Mouse (Mus musculus) adrenal gland, adult 2 months (tissue): Measurements from ENCODE around the gene Zfp616. TPM values are rescaled to one million over a fixed set of nuclear protein-coding genes. Genes with fewer than 3 reads are reported as not detected.

Source experiments
- DNase-seq: peaks from one replicate; pipeline ENCODE4 v3.0.0; 2021
- long read RNA-seq: library from polyadenylated mRNA; stranded (forward); transcript quantifications from one replicate; pipeline ENCODE4 v2.0.0, GENCODE M21; 2021
- polyA plus RNA-seq: library from polyadenylated mRNA; depleted of rRNA; stranded (reverse); fragments of >200 nt; gene quantifications from 2 replicates; pipeline ENCODE4 v1.2.3, GENCODE M21; 2012; rRNA removed
- total RNA-seq, 2 experiments: library from RNA; stranded (reverse); gene quantifications; 2 replicates each; pipeline ENCODE4 v1.2.3; 2021

The Zfp616 gene
- not detected for total RNA-seq
- not detected in 2 replicates for polyA plus RNA-seq
- long read RNA-seq: 0 reads

DNA sequence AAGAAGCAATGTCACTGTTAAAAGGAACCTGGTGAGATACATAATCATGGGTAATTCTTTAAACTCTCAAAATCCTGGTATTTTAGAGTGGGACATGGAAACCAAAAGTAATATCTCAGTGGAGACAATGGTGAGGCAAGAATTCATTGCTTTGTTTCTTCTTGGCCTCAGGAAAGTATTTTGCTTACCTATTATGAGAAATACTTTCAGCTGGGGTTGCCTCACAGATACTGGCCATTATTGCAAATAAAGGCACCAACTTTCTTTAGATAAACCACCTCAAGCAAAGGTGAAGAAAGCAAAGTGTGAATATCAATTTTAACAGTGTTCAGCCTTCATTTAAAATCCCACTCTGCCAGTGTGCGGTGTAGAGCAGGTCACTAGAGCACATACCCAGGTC is at the start of gene Zfp616:
Gene Zfp616, plus strand, starts transcription at position 301 of the 400 bp plus-strand sequence.
- no peak for DNase-seq

DNA sequence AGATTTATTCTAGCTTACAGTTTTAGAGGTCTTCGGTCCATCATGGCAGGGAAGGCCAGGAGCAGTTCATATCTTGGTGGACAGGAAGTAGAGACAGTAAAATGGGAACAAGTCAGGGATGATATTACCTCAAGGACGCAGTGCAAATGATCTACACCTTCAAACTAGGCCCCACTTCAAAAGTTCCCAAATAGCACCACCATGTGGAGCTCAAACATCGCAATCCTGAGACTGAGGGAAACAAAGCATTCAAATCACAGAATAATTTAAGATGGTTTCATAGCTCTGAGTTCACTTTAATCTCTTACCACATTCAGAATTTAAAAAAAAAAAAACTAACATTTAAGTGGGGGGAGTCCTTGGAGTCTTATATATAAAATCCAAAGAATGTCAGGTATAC is 18.4 kb upstream of the Zfp616 start:
- DNase-seq: no peak

DNA sequence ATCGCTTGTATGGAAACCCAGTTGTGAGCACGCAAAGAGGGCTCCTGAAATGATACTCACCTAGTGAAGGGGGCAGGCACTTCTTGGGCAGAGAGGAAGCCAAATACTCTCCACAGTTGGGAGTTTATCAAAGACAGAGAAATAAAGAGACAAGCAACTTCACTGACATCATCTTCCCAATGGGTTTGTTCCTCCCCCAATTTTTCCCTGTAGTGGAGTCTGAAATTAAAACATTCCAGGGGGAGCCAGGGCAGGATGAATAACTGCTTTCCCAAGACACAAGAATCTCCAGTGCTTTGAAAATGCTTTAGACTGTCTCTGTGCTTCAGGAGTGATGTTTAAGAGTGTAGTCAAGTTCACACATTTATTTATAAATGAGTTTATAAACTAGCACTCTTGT is 13.3 kb upstream of the Zfp616 start, which contains the start of the genes Olfr139 and Olfr399:
Gene Olfr139, minus strand, starts transcription at position 101 of the 400 bp plus-strand sequence.
Gene Olfr399, minus strand, starts transcription at position 165 of the 400 bp plus-strand sequence.
- DNase-seq: no peak

DNA sequence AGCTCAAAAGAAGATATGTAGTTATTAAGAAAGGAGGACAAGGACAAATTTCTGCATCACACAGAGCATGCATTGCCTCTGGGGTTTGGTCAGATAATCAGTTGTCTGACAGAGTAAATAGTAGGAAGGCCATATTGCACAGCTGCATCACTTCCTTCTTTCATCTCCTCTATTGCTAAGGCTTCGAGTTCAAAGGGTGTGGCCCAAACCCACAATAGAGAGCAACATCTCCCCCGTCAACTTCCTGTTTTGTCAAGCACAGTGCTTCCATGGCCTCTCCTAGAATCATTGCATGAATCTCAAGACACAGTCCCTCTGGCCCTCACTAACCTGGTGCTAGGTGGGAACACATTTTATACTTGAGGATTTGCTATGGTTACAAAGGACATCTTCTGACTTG is 31.0 kb downstream of the Zfp616 start:
- no peak for DNase-seq

GRCm38 (mm10) chr11:74101507-74101906 is 31.8 kb downstream of the Zfp616 start:
- DNase-seq: no peak

DNA sequence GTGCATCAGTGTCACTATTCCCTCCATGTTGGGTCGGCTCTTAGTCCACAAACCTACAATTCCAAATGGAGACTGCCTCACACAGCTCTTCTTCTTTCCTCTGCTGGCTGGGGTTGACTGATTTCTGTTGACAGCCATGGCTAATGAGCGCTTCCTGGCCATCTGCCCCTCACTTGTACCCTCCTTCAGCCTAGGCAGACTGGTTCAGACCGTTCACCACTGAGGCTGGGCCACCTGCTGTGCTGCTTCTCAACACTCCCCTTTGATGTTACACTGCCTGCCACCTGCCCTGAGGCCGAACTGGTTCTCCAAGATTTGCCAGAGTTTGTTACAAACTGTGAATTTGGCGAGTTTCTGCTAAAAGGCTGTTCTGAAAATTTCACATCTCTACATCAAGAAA is 35.3 kb downstream of the Zfp616 start:
- no peak for DNase-seq

DNA sequence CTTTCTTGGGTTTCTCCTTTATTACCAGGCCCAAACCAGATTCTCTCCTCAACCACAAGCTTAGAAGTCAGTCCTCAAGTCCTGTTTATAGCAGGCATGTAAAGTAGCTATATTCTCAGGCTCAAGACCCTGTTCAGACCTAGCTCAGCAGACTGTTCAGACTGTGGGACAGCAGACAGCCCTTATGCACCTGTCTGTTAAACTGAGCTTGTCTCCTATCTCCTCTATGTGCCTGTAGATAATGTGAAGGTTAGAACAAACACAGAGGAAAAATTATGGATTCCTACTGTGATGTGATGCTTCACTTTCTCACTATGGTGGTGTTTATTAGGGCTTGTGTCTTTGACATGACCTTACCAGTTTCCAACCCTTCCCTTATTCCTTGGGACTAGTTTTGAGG is 43.7 kb downstream of the Zfp616 start, which contains the start of gene Olfr401:
Gene Olfr401, plus strand, starts transcription at position 301 of the 400 bp plus-strand sequence.
- DNase-seq: no peak

Other genes with a start within 250 kb of the Zfp616 start
- not detected for gene Olfr393, start 218.5 kb upstream of the Zfp616 start, total RNA-seq
- gene Olfr393, start 218.5 kb upstream of the Zfp616 start, polyA plus RNA-seq: not detected in 2 replicates
- not detected for gene Olfr394, start 179.2 kb upstream of the Zfp616 start, total RNA-seq
- gene Olfr394, start 179.2 kb upstream of the Zfp616 start, polyA plus RNA-seq: not detected in 2 replicates
- not detected for gene Olfr395, start 160.7 kb upstream of the Zfp616 start, total RNA-seq
- gene Olfr395, start 160.7 kb upstream of the Zfp616 start, polyA plus RNA-seq: not detected in 2 replicates
- gene Olfr23, start 133.3 kb upstream of the Zfp616 start, total RNA-seq: not detected
- not detected in 2 replicates for gene Olfr23, start 133.3 kb upstream of the Zfp616 start, polyA plus RNA-seq
- gene Olfr397, start 109.1 kb upstream of the Zfp616 start, total RNA-seq: not detected
- not detected in 2 replicates for gene Olfr397, start 109.1 kb upstream of the Zfp616 start, polyA plus RNA-seq
- gene Olfr398, start 79.5 kb upstream of the Zfp616 start, total RNA-seq: not detected
- not detected in 2 replicates for gene Olfr398, start 79.5 kb upstream of the Zfp616 start, polyA plus RNA-seq
- not detected for gene Olfr139, start 13.4 kb upstream of the Zfp616 start, total RNA-seq
- not detected in 2 replicates for gene Olfr139, start 13.4 kb upstream of the Zfp616 start, polyA plus RNA-seq
- not detected for gene Olfr399, start 13.3 kb upstream of the Zfp616 start, total RNA-seq
- gene Olfr399, start 13.3 kb upstream of the Zfp616 start, polyA plus RNA-seq: not detected in 2 replicates
- not detected for gene Olfr401, start 43.8 kb downstream of the Zfp616 start, total RNA-seq
- not detected in 2 replicates for gene Olfr401, start 43.8 kb downstream of the Zfp616 start, polyA plus RNA-seq
- gene Olfr402, start 83.6 kb downstream of the Zfp616 start, total RNA-seq: not detected
- gene Olfr402, start 83.6 kb downstream of the Zfp616 start, polyA plus RNA-seq: not detected in 2 replicates
- gene Olfr403, start 116.3 kb downstream of the Zfp616 start, total RNA-seq: not detected
- gene Olfr403, start 116.3 kb downstream of the Zfp616 start, polyA plus RNA-seq: not detected in 2 replicates
- gene Olfr43, start 141.4 kb downstream of the Zfp616 start, total RNA-seq: not detected
- not detected in 2 replicates for gene Olfr43, start 141.4 kb downstream of the Zfp616 start, polyA plus RNA-seq
- gene Olfr406, start 189.9 kb downstream of the Zfp616 start, total RNA-seq: not detected
- not detected in 2 replicates for gene Olfr406, start 189.9 kb downstream of the Zfp616 start, polyA plus RNA-seq
- gene Olfr59, start 213.8 kb downstream of the Zfp616 start, total RNA-seq: not detected
- gene Olfr59, start 213.8 kb downstream of the Zfp616 start, polyA plus RNA-seq: not detected in 2 replicates